Mouse (Mus musculus) fibroblast of lung, adult 2 months (primary cell): Measurements from ENCODE around the gene Thap8.

Source experiments
- DNase-seq: peaks from one replicate; pipeline ENCODE4 v3.0.0-alpha.2; 2011; ENCODE audit warnings: low read depth

Gene Thap8

DNA sequence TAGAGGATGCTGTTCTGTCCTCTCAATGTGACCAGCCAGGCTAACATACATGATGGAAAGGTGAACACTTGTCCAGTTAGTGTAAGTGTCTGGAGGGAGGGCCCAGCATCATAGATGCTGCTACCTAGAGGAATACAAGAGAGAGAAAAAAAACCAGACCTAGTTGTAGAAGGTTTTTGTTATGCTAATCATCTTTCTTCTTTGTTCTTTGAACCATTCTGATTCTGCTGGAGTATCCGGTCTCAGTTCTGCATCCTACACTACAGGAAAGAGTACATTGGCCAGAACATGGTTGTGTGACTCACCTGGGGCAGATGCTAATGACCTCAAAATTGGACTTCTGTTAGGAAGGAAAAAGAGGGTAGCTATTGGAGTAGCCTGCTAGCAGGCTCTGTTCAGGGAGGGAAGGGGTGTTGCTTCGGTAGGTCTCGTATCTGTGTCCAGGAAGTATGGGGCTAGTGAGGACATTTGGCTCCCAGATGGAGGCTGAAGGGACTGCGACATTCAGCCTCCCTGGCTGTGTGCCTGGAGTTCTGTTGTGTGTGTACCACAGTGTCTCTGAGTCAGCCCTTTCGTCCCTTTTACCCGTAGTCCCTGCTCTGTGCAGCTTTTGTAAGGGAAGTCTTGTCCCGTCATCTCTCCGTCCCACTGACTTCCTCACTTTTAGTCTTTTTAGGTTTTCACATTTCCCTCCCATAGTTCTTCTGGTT lies 7.0 kb downstream of the Thap8 start:
- no peak for DNase-seq

- no peak for DNase-seq
Measured at GRCm38 (mm10) chr7:30288046-30288445, 8.2 kb downstream of the Thap8 start.

GRCm38 (mm10) chr7:30289071-30289713 lies 9.3 kb downstream of the Thap8 start:
- no peak for DNase-seq

GRCm38 (mm10) chr7:30289714-30290399 lies 10.0 kb downstream of the Thap8 start:
- no peak for DNase-seq

DNA sequence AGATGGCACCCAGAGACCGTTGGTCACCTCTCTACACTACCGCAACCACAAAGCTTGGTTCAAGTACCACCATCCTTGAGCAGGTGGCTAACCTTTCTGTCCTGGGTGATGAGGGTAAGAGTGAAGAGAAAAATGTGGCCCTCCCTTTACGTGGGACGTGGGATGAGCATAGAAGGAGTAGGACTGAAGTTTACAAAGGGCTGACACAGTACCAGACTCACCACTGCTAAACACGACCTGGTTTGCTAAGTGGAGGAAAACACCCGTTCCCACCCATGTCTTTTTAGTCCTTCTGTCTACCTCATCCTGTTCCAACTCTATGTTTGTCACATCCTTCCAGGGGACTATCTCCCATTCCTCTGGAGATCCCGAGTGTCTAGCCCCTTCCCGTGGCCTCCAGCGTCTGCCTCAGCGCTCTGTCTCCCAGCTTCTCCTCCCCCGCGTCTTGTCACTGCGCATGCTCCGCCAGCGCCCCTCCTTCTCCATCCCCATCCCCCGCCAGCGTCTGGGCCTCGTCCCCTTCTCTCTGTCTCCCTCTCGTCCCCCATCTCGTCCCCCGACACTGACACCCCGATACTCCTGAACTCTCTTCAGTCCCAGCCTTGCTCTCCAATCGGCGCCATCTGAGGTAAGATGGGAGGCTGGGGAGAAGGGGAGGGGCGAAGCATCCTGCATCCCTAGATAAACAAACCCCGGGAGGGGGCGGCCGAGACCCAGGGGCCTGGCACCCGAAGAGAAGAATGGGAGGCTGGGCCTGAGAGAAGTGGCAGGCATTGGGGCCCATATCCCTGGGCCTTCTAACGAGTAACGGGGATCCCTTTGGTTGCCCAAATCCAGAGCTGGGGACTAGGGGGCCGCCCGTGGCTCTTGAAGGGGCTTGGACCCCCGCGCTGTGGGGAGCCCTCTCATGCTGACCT lies 11.6 kb downstream of the Thap8 start, which contains the start of gene Clip3:
Gene Clip3, plus strand, starts transcription at position 514 of the 917 bp plus-strand sequence.
- no peak for DNase-seq

DNA sequence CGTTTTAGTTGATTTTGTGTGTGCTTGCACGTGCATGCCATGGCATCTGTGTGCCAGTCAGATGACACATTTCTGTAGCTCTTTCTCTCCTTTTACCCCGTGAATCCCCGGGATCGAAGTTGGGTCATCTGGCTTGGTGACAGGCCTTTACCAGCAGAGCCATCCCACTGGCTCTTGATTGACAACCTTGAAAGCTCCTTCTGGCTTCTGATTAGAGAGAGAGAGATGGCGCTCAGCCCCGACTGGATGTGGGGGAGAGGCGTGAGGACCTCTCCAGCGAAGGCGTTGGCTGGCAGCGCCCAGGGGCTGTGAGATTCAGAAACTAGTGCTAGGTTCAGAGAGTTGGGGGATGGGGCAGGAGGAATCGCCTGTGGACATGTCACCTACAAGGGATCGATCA lies 13.9 kb downstream of the Thap8 start:
- no peak for DNase-seq

DNA sequence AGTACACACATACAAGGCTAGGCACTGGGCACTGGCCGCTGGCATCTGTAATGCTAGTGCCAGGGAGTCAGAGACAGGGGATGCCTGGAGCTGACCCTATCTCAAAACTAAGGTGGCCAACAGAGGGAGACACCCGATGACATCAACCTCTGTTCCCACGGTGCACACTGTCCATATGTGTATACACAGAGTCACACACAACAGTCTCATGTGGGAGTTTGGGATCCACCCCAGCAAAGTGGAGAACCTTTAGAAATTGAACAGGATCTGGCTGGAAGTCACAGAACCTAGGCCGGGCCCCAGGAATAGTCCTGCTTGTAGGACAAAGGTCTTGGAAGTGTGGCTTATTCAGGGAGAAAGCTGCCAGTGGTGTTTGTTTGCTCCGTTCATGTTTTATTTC lies 14.4 kb downstream of the Thap8 start:
- DNase-seq: no peak

GRCm38 (mm10) chr7:30295103-30295502 lies 15.2 kb downstream of the Thap8 start:
- DNase-seq: no peak

GRCm38 (mm10) chr7:30296816-30297215 lies 16.9 kb downstream of the Thap8 start:
- DNase-seq: no peak

DNA sequence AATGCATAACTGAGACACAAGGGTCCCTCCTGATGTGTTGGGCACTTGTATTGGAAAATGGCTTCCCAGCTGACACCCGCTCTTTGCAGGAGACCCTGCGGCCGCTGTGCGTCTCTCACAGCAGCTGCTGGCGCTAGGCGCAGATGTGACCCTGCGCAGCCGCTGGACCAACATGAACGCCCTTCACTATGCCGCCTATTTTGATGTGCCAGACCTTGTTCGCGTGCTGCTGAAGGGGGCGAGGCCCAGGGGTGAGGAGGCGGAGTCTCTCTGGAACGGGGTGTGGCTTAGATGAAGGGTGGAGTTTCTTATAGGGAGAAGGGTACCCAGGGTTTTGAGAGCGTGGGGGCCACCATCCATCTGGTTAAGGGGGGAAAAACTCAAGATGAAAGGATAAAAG lies 17.4 kb downstream of the Thap8 start:
- DNase-seq: no peak

DNA sequence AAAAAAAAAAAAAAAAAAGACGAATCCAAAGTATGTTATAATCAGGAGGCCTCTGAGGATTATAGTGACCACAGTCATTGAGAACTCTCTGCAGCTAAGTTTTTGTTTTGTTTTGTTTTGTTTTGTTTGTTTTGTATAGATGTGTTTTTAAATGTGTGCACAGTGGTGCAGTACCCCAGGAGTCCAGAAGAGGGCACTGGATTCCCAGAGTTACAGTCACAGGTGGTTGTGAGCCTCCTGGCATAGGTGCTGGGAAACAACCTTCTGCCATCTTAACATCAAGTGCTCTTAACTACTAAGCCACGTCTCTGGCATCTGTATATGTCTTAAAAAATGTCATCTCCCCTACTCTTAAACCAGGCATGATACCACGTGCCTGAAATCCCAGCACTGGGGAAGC lies 21.0 kb downstream of the Thap8 start:
- DNase-seq: no peak

DNA sequence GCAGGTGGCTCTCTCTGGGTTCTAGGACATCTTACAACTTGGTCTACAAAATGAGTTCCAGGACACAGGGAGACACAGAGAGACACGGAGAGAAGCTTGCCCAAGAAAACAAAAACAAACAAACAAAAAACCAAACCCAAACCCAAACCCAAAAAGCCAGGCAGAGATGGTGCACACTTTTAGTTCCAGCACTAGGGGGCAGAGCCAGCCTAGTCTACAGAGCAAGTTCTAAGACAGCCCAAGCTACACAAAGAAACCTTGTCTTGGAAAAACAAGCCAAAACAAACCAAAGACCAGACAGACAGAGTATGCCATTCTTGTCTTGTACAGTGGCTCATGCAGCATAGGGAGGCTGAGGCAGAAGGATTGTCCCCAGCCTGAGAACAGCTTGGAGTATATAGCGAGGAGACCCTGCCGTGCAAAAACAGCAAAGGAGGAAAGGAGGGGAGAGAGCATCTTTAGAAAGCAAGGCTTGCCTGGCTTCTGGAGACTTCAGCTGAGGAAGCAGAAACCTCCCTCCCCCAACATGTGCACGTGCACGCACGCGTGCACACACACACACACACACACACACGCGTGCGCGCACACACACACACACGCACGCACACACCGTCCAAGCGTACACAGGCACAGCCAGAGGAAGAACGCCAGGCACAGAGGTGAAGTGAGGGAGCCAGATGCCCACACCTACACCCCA lies 26.3 kb downstream of the Thap8 start:
- DNase-seq: no peak

- DNase-seq: peak; percentile 93
Measured at GRCm38 (mm10) chr7:30308076-30309005, 28.4 kb downstream of the Thap8 start, which contains the start of gene Alkbh6. Gene Alkbh6, plus strand, starts transcription at chr7:30308717.

GRCm38 (mm10) chr7:30309395-30310129 lies 29.7 kb downstream of the Thap8 start:
- no peak for DNase-seq

GRCm38 (mm10) chr7:30310136-30310535 lies 30.2 kb downstream of the Thap8 start:
- no peak for DNase-seq

- no peak for DNase-seq
Measured at GRCm38 (mm10) chr7:30313666-30314320, 33.9 kb downstream of the Thap8 start.

DNA sequence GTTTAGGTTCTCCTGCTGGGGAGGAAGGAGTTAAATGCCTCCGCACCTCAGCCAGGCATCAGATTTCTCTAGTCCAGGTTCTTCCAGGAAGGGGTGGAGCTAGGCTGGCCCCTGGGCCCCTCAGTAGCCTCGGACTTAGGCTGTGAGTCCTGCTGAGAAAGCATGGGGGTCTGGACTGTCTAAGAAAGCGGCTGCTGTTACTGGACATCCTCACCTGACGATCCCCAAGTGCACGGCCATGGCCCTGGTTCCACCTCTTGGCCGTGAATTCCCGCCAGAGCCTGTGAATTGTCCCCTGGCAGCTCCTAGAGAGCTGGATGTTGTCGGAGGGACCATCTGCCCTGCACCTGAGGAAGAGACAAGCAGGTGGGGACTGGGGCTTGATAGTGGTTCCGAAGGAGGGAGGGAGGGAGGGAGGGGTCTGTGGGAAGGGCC lies 34.8 kb downstream of the Thap8 start, which contains the start of gene Syne4:
Gene Syne4, plus strand, starts transcription at position 87 of the 435 bp plus-strand sequence.
- no peak for DNase-seq

- no peak for DNase-seq
Measured at GRCm38 (mm10) chr7:30315559-30316529, 36.0 kb downstream of the Thap8 start.
